Mouse (Mus musculus): ENCODE results near the gene Acsl4. TPM values are rescaled to one million over a fixed set of nuclear protein-coding genes. Genes with fewer than 3 reads are reported as not detected.

Gene Acsl4
- polyA plus RNA-seq (2012; rRNA removed) (5.5 and 6.4 TPM in 2 replicates), polyA plus RNA-seq (2014; fragmentation: Nextera tagmentation; extraction: Ambion mirVana) (12.9 and 15.4 TPM in 2 replicates)

DNA sequence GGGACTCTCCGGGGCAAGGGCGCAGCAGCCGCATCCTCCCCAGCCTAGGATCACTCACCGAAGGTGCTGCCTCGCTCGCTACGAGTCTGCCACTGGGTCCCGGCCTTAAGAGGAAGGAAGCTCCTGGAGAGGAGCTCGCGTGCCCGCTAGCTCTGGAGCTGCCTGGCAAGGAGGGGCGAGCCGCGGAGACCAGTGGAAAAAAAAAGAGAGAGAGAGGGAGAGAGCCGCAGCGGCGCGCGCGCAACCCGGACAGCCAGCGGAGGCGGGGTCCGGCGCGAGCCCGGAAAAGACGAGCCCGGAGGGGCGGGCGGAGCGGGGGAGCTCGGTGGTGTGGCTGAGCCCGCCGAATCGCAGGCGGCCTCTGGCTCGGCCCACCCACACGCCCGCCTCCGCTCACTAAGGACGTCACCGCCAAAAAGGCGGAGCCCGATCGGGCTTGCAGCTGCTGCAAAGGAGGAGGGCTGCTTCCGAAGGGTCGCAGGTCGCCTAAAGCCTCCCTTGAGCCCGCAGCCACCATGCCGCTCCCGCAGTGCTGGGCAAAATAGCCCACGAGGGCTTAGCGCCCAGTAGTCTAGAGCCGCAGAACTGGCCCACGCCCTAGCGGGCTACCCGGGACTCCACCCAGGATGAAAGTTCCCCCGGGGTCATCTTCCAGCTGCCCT, at the start of gene Acsl4:
Gene Acsl4 (minus strand): TSS at position 289 of the 662 bp plus-strand sequence.
- 0 out of 2 replicates have a peak, but pooled peaks have one; percentile 52 for TF ChIP-seq POLR2A (IDR thresholded peaks at IDR 0.05; ENCODE audit: borderline replicate concordance, extremely low read depth, insufficient read depth, insufficient read length)
- 21% methylated on average over 43 of the region's 59 CpGs for WGBS

DNA sequence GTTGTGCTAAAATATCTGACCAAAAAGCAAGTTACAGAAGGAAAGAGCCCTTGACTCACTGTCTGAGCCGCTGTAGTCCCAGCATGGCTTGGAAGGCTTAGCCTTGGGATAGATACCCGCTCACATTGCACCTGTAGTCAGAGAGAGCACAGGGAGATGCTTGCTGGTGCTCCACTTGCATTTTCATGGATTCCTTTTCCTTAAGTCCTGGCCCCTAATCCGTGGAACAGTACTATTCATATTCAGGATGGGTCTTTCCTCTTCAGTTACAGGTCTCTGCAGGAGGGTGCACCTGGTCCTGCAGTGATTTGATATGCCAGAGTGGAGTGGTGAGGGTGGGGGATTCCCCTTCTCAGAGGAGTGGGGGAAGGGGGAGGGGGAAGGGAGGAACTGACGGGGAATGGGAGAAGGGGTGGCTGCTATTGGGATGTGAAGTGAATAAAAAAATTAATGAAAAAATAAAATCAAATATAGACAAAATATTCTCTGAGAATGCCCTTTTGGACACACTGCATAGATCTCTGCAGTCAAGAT, 47.7 kb upstream of the Acsl4 start:
- no peaks in the 10 kb centered on the region for H3K4me1 ChIP-seq (ENCODE audit: control insufficient read depth, insufficient read depth, low read length)
- ATAC-seq (ENCODE audit: low FRiP score, low read depth): no peak
- no peak overlapping the region for H3K4me2 ChIP-seq (replicated peaks; ENCODE audit: low read depth, low read length, severe bottlenecking)
- no peak overlapping the region for H3K27ac ChIP-seq (replicated peaks; ENCODE audit: low read depth, low read length)
- H3K9me3 ChIP-seq (ENCODE audit: control insufficient read depth, low read length): no peaks in the 10 kb centered on the region
- DNase-seq (ENCODE audit: low spot score): no peak
- 42% methylated on average over 4 of the region's 4 CpGs for WGBS
- no peak for TF ChIP-seq POLR2A (IDR thresholded peaks at IDR 0.05; ENCODE audit: borderline replicate concordance, extremely low read depth, insufficient read depth, insufficient read length)
- no peak overlapping the region for H3K4me3 ChIP-seq (replicated peaks; ENCODE audit: low read length)
- no peaks in the 10 kb centered on the region; the same call in 1 of the 2 replicates for H3K27me3 ChIP-seq (ENCODE audit: control insufficient read depth, insufficient read depth, low read length)
- H3K9ac ChIP-seq (ENCODE audit: low read depth, low read length, severe bottlenecking): no peak overlapping the region
- H3K36me3 ChIP-seq (ENCODE audit: control insufficient read depth, insufficient read depth, low read length): no peaks in the 10 kb centered on the region

More for the DNA sequence above, at the start of gene Acsl4:
- Histone ChIP-seq H3K27ac (replicated peaks; ENCODE audit: low read depth, low read length) (peak within 1 kb of the TSS; percentile 70; the same call in 1 of the 2 replicates), H3K36me3 (ENCODE audit: control insufficient read depth, insufficient read depth, low read length) (no peaks in the 10 kb centered on the region), H3K4me1 (ENCODE audit: control insufficient read depth, insufficient read depth, low read length) (no peaks in the 10 kb centered on the region), H3K9me3 (ENCODE audit: control insufficient read depth, low read length) (no peaks in the 10 kb centered on the region), H3K9ac (ENCODE audit: low read depth, low read length, severe bottlenecking) (peak within 1 kb of the TSS; percentile 64), H3K4me2 (replicated peaks; ENCODE audit: low read depth, low read length, severe bottlenecking) (peak within 1 kb of the TSS; percentile 57), H3K27me3 (ENCODE audit: control insufficient read depth, insufficient read depth, low read length) (no peaks in the 10 kb centered on the region), H3K4me3 (replicated peaks; ENCODE audit: low read length) (peak within 1 kb of the TSS; percentile 52)
- peak; percentile 97 for ATAC-seq (ENCODE audit: low FRiP score, low read depth)
- DNase-seq (ENCODE audit: low spot score): peak; percentile 88

DNA sequence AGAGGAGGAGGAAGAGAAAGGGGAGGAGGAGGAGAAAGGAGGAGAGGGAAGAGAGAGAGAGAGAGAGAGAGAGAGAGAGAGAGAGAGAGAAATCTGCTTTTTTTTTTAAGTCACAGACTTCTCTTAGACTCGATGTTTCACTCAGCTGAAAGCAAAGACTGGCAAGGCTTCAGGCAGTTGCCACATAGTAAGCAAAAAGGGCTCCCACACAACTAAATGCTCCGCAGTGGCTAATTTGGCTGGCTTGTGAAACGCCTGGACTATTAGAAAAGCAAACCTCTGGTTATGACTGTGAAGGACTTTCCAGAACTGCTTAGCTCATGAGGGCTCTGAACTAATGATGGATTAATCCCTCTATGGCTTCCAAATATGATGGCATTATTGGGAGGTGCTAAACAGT, 42.5 kb upstream of the Acsl4 start:
- Histone ChIP-seq H3K9me3 (ENCODE audit: control insufficient read depth, low read length) (no peaks in the 10 kb centered on the region), H3K4me1 (ENCODE audit: control insufficient read depth, insufficient read depth, low read length) (no peaks in the 10 kb centered on the region), H3K27ac (replicated peaks; ENCODE audit: low read depth, low read length) (no peak overlapping the region), H3K36me3 (ENCODE audit: control insufficient read depth, insufficient read depth, low read length) (no peaks in the 10 kb centered on the region), H3K27me3 (ENCODE audit: control insufficient read depth, insufficient read depth, low read length) (no peaks in the 10 kb centered on the region; the same call in 1 of the 2 replicates), H3K9ac (ENCODE audit: low read depth, low read length, severe bottlenecking) (no peak overlapping the region), H3K4me2 (replicated peaks; ENCODE audit: low read depth, low read length, severe bottlenecking) (no peak overlapping the region), H3K4me3 (replicated peaks; ENCODE audit: low read length) (no peak overlapping the region)
- no peak for DNase-seq (ENCODE audit: low spot score)
- 67% methylated on average over 3 of the region's 3 CpGs for WGBS
- TF ChIP-seq POLR2A (IDR thresholded peaks at IDR 0.05; ENCODE audit: borderline replicate concordance, extremely low read depth, insufficient read depth, insufficient read length): no peak
- ATAC-seq (ENCODE audit: low FRiP score, low read depth): no peak

DNA sequence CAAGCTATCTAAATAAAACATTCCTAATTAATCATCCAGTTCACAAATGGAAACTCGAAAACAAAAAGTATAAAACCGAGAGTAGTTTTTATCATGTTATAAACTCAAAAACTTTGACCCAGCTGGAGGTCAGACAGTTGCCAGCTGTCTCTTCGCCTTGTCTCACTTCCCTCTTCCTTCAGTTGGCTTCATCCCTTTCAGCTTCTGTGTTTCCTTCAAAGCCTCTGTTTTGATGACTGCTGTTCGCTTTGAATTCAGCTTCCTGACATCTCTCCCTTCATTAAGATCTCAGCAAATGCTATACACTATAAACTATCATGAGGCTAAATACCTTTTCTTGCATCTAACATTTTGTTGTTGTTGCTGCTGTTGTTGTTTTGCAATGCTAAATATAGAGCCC, 36.8 kb upstream of the Acsl4 start:
- no peak overlapping the region for H3K4me2 ChIP-seq (replicated peaks; ENCODE audit: low read depth, low read length, severe bottlenecking)
- DNase-seq (ENCODE audit: low spot score) (no peak), ATAC-seq (ENCODE audit: low FRiP score, low read depth) (no peak)
- no peak for TF ChIP-seq POLR2A (IDR thresholded peaks at IDR 0.05; ENCODE audit: borderline replicate concordance, extremely low read depth, insufficient read depth, insufficient read length)
- WGBS: 68% methylated on average over 4 of the region's 4 CpGs
- H3K27ac ChIP-seq (replicated peaks; ENCODE audit: low read depth, low read length): no peak overlapping the region
- H3K4me3 ChIP-seq (replicated peaks; ENCODE audit: low read length): no peak overlapping the region
- H3K4me1 ChIP-seq (ENCODE audit: control insufficient read depth, insufficient read depth, low read length): no peaks in the 10 kb centered on the region
- H3K36me3 ChIP-seq (ENCODE audit: control insufficient read depth, insufficient read depth, low read length): no peaks in the 10 kb centered on the region
- no peaks in the 10 kb centered on the region for H3K27me3 ChIP-seq (ENCODE audit: control insufficient read depth, insufficient read depth, low read length)
- no peaks in the 10 kb centered on the region for H3K9me3 ChIP-seq (ENCODE audit: control insufficient read depth, low read length)
- H3K9ac ChIP-seq (ENCODE audit: low read depth, low read length, severe bottlenecking): no peak overlapping the region

DNA sequence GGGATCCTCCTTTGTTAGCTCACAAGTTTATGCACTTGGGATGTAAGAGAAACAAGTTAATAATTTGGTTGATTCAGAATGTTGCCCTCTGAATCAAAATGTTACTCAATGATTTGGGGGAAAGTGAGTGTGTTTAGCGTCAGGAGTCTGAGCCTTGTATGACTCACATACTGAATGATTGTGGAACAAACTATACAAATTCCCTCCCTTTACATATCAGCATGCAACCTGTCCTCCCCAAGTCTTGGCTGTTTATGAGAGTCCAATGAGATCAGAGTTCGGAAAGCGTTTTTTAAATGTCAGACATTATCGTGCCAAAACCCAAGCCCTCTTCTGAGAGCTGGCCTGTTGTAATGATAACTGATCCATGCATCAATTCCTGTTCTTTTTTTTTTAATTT, 36.3 kb upstream of the Acsl4 start:
- 82% methylated on average over 4 of the region's 4 CpGs for WGBS
- no peak overlapping the region for H3K27ac ChIP-seq (replicated peaks; ENCODE audit: low read depth, low read length)
- no peak overlapping the region for H3K4me3 ChIP-seq (replicated peaks; ENCODE audit: low read length)
- no peak overlapping the region for H3K9ac ChIP-seq (ENCODE audit: low read depth, low read length, severe bottlenecking)
- H3K4me1 ChIP-seq (ENCODE audit: control insufficient read depth, insufficient read depth, low read length): no peaks in the 10 kb centered on the region
- H3K4me2 ChIP-seq (replicated peaks; ENCODE audit: low read depth, low read length, severe bottlenecking): no peak overlapping the region
- H3K36me3 ChIP-seq (ENCODE audit: control insufficient read depth, insufficient read depth, low read length): no peaks in the 10 kb centered on the region
- no peak for TF ChIP-seq POLR2A (IDR thresholded peaks at IDR 0.05; ENCODE audit: borderline replicate concordance, extremely low read depth, insufficient read depth, insufficient read length)
- no peaks in the 10 kb centered on the region for H3K27me3 ChIP-seq (ENCODE audit: control insufficient read depth, insufficient read depth, low read length)
- ATAC-seq (ENCODE audit: low FRiP score, low read depth) (no peak), DNase-seq (ENCODE audit: low spot score) (no peak)
- H3K9me3 ChIP-seq (ENCODE audit: control insufficient read depth, low read length): no peaks in the 10 kb centered on the region
